Mouse (Mus musculus): ENCODE data around the gene Rab14. TPM values are rescaled to one million over a fixed set of nuclear protein-coding genes. Genes with fewer than 3 reads are reported as not detected.
A peak's percentile ranks its signal among the peaks of the same experiment; 100 is the strongest.

Gene Rab14
- polyA plus RNA-seq, 1 experiment from 2014 or later: 434 TPM

GRCm38 (mm10) chr2:35206761-35207160, 5.8 kb upstream of the Rab14 start:
- Histone ChIP-seq H3K9ac (replicated peaks; ENCODE audit: low read depth) (no peak overlapping the region), H3K27me3 (replicated peaks; ENCODE audit: insufficient read depth, low read length) (no peaks in the 10 kb centered on the region), H3K4me3 (ENCODE audit: low read depth, low read length) (no peak overlapping the region), H3K4me2 (replicated peaks; ENCODE audit: low read depth, low read length) (no peak overlapping the region), H3K9me3 (ENCODE audit: low read length) (no peaks in the 10 kb centered on the region), H3K27ac (ENCODE audit: low read length) (no peak overlapping the region), H3K4me1 (ENCODE audit: insufficient read depth, low read depth, low read length) (no peaks in the 10 kb centered on the region), H3K36me3 (ENCODE audit: insufficient read depth, low read length) (no peaks in the 10 kb centered on the region)
- TF ChIP-seq EP300 (IDR thresholded peaks at IDR 0.05) (no peak), CTCF (IDR thresholded peaks at IDR 0.05) (no peak)
- WGBS: 83% methylated on average over 3 of the region's 3 CpGs
- no peak for DNase-seq (ENCODE audit: low spot score)
- no peak for ATAC-seq

- no peak for TF ChIP-seq EP300 (IDR thresholded peaks at IDR 0.05)
- no peak for TF ChIP-seq CTCF (IDR thresholded peaks at IDR 0.05)
- no peak for DNase-seq (ENCODE audit: low spot score)
- Histone ChIP-seq H3K4me1 (ENCODE audit: insufficient read depth, low read depth, low read length) (no peaks in the 10 kb centered on the region; the same call in 1 of the 2 replicates), H3K9ac (replicated peaks; ENCODE audit: low read depth) (no peak overlapping the region), H3K4me3 (ENCODE audit: low read depth, low read length) (no peak overlapping the region), H3K36me3 (ENCODE audit: insufficient read depth, low read length) (no peaks in the 10 kb centered on the region), H3K4me2 (replicated peaks; ENCODE audit: low read depth, low read length) (no peak overlapping the region), H3K9me3 (ENCODE audit: low read length) (no peaks in the 10 kb centered on the region), H3K27ac (ENCODE audit: low read length) (no peak overlapping the region), H3K27me3 (replicated peaks; ENCODE audit: insufficient read depth, low read length) (no peaks in the 10 kb centered on the region)
- no peak for ATAC-seq
Measured at GRCm38 (mm10) chr2:35203729-35204128, 2.8 kb upstream of the Rab14 start.

DNA sequence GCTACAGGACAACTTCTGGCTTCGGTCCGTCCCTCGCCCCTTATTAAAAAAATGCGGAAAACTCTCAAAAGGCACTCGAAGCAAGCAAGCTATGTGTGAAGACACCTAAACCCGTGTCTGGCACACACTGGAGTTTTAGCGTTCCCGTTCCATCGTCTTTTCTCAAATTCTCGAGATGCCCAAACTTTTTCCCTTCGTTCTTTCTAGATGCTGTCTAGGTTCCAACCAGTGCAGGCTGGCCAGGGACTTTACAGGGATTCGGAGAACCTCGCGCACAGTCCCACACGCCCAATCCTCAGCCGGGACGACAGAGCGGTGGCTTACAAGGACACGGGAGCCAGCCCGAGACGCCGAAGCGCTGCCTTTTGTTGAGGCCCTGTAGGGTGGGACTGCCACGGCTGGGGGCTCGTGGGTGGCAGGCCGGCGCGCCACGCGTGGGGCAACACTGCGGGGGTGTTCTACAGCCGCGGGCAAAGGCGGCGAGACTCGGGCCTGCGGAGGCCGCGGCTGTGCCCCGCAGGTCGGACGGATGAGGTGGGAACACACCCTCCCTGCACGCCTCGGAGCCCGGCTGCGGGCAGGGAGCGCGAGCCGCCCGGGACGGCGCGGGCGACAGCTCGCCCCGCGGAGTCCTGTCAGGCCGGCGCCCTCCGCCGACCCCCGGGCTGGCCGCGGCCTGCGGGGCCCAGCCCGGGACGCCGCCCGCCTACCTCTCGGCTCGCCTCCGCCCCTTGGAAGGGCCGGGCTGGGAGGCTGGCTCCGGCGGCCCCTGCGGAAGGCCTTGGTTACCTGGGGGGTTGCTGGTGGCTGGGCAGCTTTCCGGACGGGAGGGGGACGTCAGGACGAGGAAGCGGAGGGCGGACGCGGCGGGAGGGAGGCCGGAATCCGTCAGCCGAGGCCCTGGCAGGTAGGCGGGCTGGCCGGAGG, 686 bp downstream of the Rab14 start:
- no peaks in the 10 kb centered on the region for H3K36me3 ChIP-seq (ENCODE audit: insufficient read depth, low read length)
- no peaks in the 10 kb centered on the region for H3K9me3 ChIP-seq (ENCODE audit: low read length)
- peak overlapping the region; percentile 76 for H3K4me2 ChIP-seq (replicated peaks; ENCODE audit: low read depth, low read length)
- DNase-seq (ENCODE audit: low spot score): peak; percentile 48
- H3K27ac ChIP-seq (ENCODE audit: low read length): peak overlapping the region; percentile 99
- peak; percentile 85 for ATAC-seq
- H3K4me1 ChIP-seq (ENCODE audit: insufficient read depth, low read depth, low read length): no peaks in the 10 kb centered on the region; the same call in 1 of the 2 replicates
- under 1% methylated on average over 62 of the region's 90 CpGs for WGBS
- peak overlapping the region; percentile 98 for H3K9ac ChIP-seq (replicated peaks; ENCODE audit: low read depth)
- peak overlapping the region; percentile 98 for H3K4me3 ChIP-seq (ENCODE audit: low read depth, low read length)
- no peaks in the 10 kb centered on the region for H3K27me3 ChIP-seq (replicated peaks; ENCODE audit: insufficient read depth, low read length)
- TF ChIP-seq EP300 (IDR thresholded peaks at IDR 0.05) (no peak), CTCF (IDR thresholded peaks at IDR 0.05) (no peak)

DNA sequence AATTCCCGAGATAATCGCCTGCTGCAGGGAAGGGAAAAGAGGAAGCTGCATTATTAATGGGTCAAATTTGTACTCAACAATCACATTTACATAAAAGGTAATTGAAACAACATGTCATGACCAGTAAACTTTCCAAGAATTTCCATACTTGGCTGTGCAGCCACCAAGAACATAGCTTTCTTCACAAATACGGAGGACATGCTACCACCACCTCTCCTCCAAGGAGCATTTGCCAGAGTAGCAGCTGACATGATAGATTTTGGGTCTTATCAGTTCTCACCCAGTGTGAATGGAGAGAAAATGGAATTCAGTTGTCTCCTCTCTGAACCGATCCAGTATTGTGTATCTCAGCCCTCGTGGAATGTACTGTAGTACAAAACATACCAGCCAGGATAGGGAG, 1.4 kb downstream of the Rab14 start:
- ATAC-seq (no peak), DNase-seq (ENCODE audit: low spot score) (no peak)
- no peaks in the 10 kb centered on the region for H3K36me3 ChIP-seq (ENCODE audit: insufficient read depth, low read length)
- 7% methylated on average over 5 of the region's 5 CpGs for WGBS
- H3K4me2 ChIP-seq (replicated peaks; ENCODE audit: low read depth, low read length): peak overlapping the region; percentile 76
- no peaks in the 10 kb centered on the region; the same call in 1 of the 2 replicates for H3K4me1 ChIP-seq (ENCODE audit: insufficient read depth, low read depth, low read length)
- H3K4me3 ChIP-seq (ENCODE audit: low read depth, low read length): peak overlapping the region; percentile 98
- H3K27ac ChIP-seq (ENCODE audit: low read length): peak overlapping the region; percentile 99
- H3K27me3 ChIP-seq (replicated peaks; ENCODE audit: insufficient read depth, low read length): no peaks in the 10 kb centered on the region
- peak overlapping the region; percentile 98 for H3K9ac ChIP-seq (replicated peaks; ENCODE audit: low read depth)
- TF ChIP-seq CTCF (IDR thresholded peaks at IDR 0.05): no peak
- no peak for TF ChIP-seq EP300 (IDR thresholded peaks at IDR 0.05)
- no peaks in the 10 kb centered on the region for H3K9me3 ChIP-seq (ENCODE audit: low read length)

DNA sequence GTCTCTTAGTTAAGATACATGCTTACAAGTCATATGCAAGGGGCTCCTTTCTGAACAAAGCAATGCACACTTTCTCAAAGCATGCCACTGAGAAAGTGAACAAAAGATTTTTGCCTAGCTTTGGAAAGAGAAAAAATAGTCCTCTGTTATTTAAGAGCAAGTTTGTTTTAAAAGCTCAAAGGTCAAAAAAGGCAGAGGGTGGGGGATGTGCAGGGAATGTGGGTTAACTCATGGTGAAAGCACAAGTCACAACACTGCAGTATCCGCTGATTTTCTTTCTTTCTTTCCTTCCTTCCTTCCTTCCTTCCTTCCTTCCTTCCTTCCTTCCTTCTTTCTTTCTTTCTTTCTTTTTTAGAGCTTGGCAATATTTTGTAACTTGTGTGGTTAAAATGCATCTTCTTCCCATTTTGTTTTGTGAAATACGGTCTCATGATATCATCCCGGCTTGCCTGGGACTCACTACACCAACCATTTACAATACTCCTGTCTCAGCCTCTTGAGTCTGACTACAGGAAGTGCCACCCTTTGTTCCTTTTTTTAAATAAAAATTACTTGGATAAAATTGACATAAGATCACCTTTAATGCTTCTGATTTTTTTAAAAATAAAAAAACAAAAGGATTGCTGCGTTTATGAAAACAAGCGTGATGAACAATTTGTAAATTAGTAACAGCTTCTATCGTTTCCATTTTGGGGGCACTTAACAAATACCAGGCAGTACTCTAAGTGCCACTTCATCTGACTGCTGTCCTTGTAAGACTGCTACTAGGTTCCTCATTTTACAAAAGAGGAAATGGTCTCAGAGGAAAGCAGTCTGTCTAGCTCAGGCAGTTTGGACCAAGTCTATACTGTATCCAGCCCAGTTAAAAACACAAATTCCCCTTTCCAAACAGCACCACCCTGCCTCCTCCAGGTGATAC, 5.0 kb downstream of the Rab14 start:
- H3K4me3 ChIP-seq (ENCODE audit: low read depth, low read length): no peak overlapping the region
- ATAC-seq (no peak), DNase-seq (ENCODE audit: low spot score) (peak; percentile 49)
- H3K36me3 ChIP-seq (ENCODE audit: insufficient read depth, low read length): no peaks in the 10 kb centered on the region
- H3K27ac ChIP-seq (ENCODE audit: low read length): peak overlapping the region; percentile 4; the same call in 1 of the 2 replicates
- H3K9ac ChIP-seq (replicated peaks; ENCODE audit: low read depth): no peak overlapping the region
- TF ChIP-seq EP300 (IDR thresholded peaks at IDR 0.05) (no peak), CTCF (IDR thresholded peaks at IDR 0.05) (no peak)
- H3K9me3 ChIP-seq (ENCODE audit: low read length): no peaks in the 10 kb centered on the region
- 57% methylated on average over 6 of the region's 6 CpGs for WGBS
- no peaks in the 10 kb centered on the region for H3K27me3 ChIP-seq (replicated peaks; ENCODE audit: insufficient read depth, low read length)
- no peaks in the 10 kb centered on the region; the same call in 1 of the 2 replicates for H3K4me1 ChIP-seq (ENCODE audit: insufficient read depth, low read depth, low read length)
- H3K4me2 ChIP-seq (replicated peaks; ENCODE audit: low read depth, low read length): no peak overlapping the region

GRCm38 (mm10) chr2:35193976-35194375, 6.9 kb downstream of the Rab14 start:
- no peak for ATAC-seq
- Histone ChIP-seq H3K9me3 (ENCODE audit: low read length) (no peaks in the 10 kb centered on the region), H3K27ac (ENCODE audit: low read length) (no peak overlapping the region), H3K4me1 (ENCODE audit: insufficient read depth, low read depth, low read length) (no peaks in the 10 kb centered on the region; the same call in 1 of the 2 replicates), H3K27me3 (replicated peaks; ENCODE audit: insufficient read depth, low read length) (no peaks in the 10 kb centered on the region), H3K4me3 (ENCODE audit: low read depth, low read length) (no peak overlapping the region), H3K36me3 (ENCODE audit: insufficient read depth, low read length) (peaks cover 5% of the 10 kb centered on the region; the same call in 1 of the 2 replicates), H3K9ac (replicated peaks; ENCODE audit: low read depth) (no peak overlapping the region), H3K4me2 (replicated peaks; ENCODE audit: low read depth, low read length) (no peak overlapping the region)
- WGBS: 70% methylated on average over 1 of the region's 1 CpGs
- TF ChIP-seq CTCF (IDR thresholded peaks at IDR 0.05): no peak
- no peak for TF ChIP-seq EP300 (IDR thresholded peaks at IDR 0.05)
- DNase-seq (ENCODE audit: low spot score): no peak

All from lung, postnatal 0 days (tissue).